Mouse (Mus musculus) inflammation-experienced regulatory T-cells, adult 16 weeks (primary cell): ENCODE data around the gene Ism1. TPM values are rescaled to one million over a fixed set of nuclear protein-coding genes. Genes with fewer than 3 reads are reported as not detected.

Source experiments
- polyA plus RNA-seq: library from polyadenylated mRNA; unstranded; fragments of 100-300 nt; shearing (Covaris generic); gene quantifications from one replicate; pipeline ENCODE4 v1.2.1, GENCODE M21; 2017

Ism1 gene
- not detected for polyA plus RNA-seq

DNA sequence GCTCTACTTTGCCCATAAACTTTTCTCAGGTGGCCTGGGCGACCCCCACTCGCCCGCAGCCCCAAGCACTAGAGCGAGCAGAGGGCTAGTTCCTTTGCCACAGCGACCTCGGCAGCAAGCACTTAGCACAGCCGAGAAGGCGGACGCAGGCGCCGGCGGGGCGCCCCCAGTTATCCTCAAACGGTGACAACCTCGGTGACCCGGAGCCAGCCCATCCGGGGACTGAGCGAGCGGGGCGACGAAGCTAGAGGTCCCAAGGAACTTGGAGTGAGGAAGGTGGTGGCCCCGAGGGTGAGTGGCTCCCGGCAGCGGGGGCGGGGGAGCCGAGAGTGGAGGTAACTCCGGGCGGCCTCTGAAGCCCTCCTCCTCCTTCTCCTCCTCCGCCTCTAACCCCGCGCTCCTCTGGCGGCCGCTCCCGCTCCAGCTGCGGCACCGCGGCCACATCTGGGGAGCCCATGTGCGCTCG is at the start of gene Ism1:
Gene Ism1, plus strand, starts transcription at position 370 of the 466 bp plus-strand sequence.

Other genes starting within 250 kb of the Ism1 start
- gene Sptlc3, start 184.3 kb upstream of the Ism1 start, polyA plus RNA-seq, result not detected